Mouse (Mus musculus) urinary bladder, adult 2 months (tissue): ENCODE results near the gene Galnt16. TPM values are rescaled to one million over a fixed set of nuclear protein-coding genes. Genes with fewer than 3 reads are reported as not detected.

ENCODE experiments used
- DNase-seq: peaks from one replicate; pipeline ENCODE4 v3.0.0; 2022; ENCODE audit warnings: low spot score
- polyA plus RNA-seq: library from polyadenylated mRNA; depleted of rRNA; stranded (reverse); fragments of >200 nt; gene quantifications from 2 replicates; pipeline ENCODE4 v1.2.3, GENCODE M21; 2012

Gene Galnt16
- polyA plus RNA-seq, 1 experiment = 13.2 TPM

DNA sequence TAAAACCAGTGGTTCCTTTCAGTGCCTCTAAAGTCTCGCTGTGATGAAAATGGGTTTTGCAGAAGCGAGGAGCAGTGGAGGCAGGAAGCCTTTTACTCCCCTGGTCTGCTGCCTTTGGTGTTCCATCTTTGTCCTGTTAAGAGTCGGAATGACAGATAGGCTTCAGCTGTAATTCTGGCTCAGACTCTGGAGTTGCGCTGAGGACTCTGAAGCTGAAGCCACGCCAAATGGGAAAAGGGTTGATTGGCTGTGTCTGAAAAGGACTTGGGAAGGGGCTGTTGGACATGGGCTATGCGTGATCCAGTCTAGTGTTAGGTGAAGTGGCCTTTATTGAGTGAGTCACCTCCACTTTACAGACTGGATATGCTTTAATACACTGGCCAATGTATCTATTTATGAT, 12.6 kb downstream of the Galnt16 start:
- DNase-seq = no peak

DNA sequence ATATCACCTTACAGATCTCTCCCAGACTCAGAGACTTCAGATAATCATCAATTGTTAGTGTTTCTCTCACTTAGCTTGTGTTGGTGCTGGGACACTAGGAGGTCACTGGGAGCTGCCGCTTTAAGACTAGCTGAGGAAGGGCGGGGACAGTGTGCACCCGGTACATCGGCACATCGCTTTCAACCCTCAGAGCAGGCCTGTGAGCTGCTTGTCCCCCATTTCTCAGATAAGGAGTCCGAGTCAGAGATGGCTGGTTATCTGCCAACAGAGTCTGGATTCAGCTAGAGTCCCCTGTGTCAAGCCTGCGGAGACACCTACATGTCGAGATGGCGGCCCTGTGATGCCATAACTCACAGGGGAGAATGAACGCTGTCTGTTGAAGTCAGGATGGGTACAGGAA, 13.5 kb downstream of the Galnt16 start:
- no peak for DNase-seq

DNA sequence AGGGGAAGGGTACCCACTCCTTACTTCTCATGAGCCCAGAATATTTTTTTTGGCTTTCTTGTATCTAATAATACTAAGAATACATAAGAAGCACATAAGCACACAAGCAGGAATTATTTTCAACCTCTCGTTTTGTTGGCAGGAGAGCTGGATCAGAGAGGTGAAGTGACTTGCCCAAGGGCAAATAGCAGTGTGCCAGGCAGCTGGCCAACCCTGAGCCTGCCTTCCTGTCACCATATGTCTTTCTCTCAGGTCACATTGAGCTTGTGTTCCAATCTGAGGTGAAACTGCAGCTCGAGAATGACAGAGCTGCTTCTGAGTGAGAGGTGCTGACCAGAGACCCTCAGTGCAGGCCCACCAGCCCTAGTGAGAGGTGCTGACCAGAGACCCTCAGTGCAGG, 15.8 kb downstream of the Galnt16 start:
- DNase-seq = no peak

DNA sequence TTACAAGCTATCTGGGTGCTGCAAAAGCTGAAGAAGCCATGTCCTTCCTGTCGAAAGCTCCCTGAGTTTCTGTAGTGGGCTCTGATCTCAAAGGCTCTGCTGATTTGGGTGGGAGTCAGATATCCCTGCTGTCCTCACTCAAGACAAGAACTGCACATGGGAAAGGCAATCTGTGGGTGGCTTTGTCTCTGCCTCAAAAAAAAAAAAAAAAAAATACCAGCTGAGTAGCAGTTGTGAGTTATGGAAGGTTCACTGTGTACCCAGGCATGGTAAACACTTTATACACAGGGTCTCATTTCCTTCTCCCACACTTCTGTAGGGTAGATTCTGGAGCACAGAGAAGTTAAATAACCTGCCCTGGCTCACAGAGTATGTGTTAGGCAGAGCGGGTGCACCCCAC, 19.2 kb downstream of the Galnt16 start:
- DNase-seq = no peak

DNA sequence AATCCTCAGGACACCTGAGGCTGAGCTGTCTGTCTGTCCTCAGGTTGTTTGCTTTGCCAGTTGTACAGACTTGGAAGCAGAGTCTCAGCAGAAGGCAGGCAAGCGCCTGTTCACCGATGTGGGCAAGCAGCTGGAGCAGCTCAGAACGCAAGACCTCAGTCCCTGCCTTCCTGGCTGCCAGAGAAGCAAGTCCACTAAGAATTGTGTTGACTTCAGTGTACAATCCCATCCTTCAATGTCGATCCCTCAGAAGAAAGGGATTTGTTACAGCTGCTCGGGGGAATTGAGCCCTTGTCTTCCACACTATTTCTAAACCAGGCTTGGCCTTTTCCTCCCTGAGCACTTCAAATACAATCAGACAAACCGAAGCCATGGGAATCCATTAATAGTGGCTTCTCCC, 20.2 kb downstream of the Galnt16 start:
- DNase-seq = no peak

DNA sequence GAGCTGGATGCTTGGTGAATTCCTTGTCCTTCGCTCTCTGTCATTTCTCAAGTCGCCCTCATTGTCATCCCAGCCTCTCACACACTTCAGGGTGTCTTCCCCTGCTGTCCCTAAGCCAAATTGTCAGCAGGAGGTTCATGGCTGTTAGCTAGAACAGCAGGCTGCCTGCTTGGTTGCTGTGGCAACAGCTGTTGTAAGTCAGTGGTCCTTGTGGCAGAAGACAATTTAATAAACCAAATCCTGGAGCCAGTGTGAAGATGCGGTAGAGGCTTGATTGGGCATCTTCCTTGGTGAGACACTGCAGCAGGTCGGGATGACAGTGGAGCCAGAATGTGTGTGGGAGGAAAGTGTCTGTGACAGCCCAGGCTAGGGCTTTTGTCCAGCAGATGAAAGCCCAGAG, 27.2 kb downstream of the Galnt16 start:
- DNase-seq = no peak

DNA sequence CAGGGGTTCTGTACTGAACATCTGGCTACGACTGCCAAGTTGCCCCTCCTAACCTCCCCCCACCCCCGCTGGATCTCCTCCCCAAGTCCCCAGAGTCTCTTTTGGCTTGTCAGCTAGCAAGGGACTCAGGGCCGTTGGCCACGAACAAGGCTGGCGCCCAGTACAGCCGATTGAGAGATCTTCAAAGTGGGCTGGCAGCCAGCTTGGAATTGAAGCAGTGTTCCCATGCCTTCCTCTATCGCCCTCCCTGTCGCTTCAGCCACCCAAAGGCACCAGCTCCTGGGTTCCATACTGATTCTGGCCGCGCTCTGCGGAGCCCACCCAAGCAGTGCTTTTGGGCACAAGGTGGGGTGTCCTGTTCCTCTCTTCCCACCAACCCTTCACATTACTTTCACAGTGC, 31.6 kb downstream of the Galnt16 start:
- no peak for DNase-seq

DNA sequence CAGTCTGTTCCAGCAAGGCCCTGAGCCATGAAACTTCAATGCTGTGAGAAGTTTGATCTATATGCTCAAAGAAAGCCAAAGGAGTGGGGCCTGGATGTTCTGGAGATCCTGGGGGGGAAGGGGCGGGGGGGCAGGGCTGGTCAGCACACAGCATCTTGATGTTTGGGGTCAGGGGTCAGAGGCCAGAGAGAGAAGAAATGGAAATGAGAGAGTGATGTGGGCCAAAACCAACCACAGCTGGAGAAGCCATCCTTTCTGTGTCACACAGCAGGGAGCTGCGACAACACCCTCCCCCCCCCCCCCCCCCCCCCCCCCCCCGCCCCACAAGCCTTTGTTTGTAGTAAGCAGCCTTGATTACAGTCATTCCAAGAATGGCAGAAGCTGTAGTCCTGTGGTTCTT, 35.1 kb downstream of the Galnt16 start:
- no peak for DNase-seq

DNA sequence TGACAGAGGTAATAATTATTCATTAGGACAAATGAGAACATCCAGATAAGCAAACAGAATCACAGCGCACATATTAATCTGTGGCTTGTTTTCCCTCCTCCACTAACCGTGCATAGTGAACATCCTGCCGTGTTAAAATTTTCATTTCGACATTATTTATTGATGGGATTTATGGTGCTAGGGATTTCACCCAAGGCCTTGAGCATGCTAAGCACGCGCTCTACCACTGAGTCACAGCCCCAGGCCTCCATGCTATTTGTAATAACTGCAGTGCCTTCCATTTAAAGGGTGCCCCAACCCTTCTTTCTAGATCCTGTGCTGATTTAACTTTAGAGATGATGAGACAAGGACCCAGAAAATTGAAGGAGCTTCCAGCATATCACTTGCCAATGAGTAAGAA, 36.2 kb downstream of the Galnt16 start:
- no peak for DNase-seq

DNA sequence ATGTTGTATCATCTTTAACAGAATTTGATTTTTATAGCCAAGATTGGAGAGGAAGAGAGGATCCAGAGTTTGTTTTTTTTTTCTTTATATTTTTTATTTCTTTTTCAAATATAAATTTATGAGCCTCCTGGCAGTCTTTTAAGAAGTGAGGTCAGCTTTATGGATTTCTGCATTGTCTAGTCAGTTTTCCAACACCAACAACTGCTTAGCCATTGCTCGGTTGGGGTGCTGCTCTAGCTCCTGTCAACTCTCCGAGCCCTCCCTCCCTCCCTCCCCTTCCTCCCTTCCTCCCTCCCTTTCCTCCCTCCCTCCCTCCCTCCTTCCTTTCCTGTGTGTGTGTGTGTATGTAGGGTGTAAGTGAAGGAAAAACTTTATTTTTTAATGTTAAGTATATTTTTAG, 43.8 kb downstream of the Galnt16 start:
- DNase-seq = no peak

DNA sequence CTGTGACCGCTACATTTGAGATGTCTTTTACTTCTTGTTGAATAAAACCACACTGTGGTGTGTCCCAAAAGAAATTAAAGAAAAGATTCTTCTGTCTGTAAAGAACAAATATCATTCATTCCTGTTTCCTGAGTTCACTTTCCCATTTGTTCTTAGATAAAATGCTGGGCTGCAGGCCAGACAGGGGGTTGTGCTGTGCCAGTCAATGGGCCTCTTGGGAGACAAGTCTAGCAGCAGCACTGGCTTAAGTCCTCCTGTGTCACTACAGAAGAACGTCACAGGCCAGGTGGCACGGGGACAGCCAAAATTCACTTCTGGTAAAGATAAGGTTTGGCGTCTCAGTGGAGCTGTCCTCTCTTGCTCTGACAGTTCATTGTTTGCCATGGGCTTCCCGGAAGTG, 44.7 kb downstream of the Galnt16 start:
- DNase-seq = no peak

DNA sequence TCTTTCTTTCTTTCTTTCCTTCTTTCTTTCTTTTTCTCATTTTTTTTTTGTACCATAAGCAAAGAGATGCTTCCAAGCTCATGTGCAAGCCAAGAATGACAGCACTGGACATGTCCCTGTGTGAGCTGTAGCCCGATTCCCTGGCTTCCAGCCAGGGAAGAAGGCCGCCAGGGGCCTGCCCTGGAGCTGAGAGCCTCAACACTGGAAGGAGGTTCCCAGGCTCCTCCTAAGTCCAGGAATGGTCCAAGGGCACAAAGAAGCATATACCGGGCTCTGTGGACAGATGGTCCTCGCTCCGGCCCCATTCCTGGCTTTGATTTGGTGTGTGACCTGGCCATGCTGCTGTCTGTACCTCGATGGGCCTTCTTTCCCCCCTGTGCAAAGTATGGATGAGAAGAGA, 46.9 kb downstream of the Galnt16 start:
- no peak for DNase-seq

DNA sequence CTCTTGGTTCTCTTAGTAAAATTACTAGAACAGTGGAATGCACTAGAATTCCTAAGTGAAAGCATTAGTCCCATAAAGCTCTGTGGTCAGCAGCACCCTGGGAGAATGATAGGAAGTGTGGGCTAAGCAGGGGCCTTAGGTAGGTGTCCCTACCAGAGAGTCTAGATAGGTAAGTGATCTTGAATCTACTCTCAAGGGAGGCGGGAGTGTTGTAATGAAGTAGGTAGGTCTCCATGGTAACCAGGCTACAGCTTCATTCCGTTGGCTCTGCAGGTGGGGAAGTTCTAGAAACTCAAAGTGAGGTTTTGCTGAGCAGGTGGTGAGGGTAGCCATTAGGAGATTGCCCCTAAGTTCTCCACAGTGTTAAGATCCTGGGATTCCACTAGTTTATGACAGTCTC, 47.7 kb downstream of the Galnt16 start:
- no peak for DNase-seq

DNA sequence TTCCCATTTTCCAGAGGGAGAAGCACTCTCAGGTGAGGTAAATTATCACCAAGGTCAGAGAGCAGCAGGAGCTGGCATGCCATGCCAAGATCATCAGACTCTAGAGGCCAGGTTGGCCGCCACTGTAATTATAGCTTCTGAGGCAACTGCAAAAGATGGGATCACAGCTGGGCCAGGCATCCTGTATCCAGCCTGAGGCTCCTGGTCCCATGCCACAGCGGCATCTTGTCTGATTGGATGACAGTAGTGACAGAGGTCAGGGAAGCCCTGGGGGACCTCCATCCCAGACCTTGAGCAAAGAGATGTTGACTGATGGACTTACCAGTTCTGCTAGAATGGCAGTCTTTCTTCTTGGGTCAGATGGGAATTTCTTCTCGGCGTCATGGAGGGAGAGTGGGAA, 48.4 kb downstream of the Galnt16 start:
- no peak for DNase-seq

DNA sequence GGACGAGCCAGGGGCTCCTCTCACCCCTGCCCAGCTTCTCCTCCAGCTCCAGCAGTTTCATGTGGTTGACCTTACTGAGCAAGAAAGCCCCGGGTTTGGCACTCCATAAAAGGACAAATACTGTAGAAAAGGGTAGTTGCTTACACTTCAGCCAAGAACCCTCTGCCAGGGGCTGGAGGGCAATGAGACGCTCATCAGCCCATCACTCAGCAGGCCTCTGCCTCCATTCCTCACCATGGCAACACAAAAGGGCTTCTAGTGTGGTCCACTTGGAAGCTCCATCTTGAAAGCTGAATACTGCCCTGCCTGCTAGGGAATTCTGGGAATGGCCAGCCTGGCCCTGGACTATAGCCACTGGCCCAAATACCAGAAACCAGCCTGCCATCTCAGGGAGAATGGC, 49.3 kb downstream of the Galnt16 start:
- DNase-seq = no peak

DNA sequence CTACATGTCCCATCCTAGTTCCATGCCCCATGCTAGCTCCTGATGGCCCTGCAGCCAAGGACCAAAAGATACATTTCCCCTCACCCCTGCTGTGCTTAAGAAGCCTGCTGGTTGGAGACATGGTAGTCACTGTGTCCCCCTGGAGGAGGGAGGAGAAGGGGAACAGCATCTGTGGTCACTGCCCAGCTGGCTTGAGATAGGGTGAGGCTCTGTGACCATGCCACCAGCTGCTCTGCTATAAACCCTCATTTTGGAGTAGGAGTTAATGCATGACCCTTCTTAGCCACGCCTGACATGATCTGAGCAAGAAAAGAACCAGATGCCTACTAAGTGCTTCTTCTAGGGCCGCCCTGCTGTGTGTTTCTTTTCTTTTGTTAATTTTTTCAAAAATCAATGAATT, 51.5 kb downstream of the Galnt16 start:
- no peak for DNase-seq

DNA sequence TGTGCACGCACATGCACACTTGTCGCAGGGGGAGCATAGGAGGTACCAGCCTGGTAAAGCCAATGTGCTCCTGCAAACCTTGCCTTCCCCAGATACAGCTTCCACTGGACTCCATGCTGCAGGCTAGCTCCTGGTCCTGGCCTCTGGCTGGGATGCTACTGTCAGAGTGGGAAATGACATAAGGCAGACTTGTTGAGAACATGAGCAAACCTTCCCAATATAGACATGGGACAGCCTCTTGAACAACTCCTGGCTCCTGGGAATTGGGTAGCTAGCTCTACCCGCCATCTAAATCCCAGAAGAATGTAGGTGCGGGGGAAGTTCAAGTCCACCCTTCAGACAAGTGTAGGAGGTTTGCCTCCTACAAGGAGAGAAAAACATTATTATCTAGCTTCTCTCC, 56.2 kb downstream of the Galnt16 start:
- no peak for DNase-seq

DNA sequence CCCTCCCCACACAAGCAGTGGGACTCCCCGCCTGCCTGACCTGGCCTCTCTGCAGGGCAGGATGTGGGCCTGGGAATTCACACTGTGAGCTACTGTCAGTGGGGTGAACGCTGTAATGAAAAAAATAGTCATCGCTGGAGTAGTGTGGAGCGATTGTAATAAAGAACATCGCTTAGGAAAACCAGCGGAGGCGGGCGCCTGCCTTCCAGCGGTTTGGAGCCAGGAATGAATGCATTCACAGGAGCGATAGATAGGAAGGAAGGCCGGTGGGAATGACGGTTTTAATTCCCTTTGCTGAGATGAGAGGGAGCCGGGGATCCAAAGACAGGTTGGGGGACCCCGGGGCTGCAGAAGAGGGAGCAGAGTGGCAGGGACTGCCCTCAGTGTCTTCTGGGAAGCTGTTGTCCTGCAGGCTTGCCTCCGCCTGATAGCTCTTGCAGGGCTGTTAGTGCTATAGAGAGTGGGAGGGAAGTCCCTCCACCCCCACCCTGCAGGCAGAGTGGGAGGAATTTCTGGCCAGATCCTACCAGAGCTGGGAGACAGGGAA, 56.8 kb downstream of the Galnt16 start:
- no peak for DNase-seq

DNA sequence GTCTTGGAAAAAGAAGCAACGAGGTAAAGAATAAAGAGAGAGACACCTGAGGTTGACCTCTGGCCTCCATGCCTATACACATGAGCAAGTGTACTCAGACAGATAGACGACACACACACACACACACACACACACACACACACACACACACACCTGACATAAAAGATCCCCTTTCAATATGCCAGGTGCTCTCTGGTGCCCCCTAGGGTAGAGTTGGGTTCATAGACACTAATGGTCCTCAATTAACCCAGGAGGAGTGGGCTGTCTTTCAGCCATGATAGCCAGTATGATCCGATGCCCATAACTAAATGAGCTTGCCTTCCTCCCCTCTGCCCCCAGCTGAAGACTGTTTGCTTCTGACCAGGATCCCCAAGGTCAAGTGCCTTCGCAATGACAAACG, 59.0 kb downstream of the Galnt16 start:
- DNase-seq = no peak

DNA sequence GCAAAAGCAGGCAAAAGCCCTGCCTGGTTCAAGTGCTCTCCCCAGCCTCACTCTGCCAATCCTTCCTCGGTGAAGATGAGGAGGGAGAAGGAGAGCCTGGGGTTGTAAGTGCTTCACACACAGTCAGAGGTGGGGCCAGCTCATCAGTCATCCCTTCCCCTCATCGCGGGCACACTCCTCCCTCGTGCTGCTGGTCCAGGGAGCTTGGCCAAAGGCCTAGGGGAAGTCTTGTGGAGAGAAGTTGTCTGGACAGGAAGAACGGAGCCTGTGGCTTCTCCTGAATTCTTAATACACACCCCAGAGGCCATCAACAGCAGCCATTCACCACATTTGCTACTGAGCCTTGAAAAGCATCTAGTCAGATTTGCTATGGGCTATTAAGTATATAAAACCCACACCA, 63.3 kb downstream of the Galnt16 start:
- no peak for DNase-seq

DNA sequence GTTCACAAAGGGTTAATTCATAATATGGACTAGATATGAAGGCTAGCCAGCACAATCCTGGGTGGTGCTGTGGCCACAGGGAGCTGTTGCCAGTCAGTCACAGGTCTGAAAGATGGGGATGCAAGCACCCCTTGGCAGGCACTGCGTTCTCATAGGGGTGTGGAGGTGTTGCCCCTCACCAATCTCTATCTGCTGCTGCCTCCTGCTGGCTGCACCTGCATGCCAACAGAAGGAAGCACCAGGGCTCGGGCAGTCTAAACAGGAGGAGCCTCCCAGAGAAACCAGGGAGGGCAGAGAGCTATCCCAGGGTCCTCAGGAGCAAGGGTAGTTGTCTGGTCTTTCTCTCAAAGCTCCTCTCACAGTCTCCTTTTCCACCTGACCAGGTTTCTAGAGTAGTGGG, 66.9 kb downstream of the Galnt16 start:
- no peak for DNase-seq

DNA sequence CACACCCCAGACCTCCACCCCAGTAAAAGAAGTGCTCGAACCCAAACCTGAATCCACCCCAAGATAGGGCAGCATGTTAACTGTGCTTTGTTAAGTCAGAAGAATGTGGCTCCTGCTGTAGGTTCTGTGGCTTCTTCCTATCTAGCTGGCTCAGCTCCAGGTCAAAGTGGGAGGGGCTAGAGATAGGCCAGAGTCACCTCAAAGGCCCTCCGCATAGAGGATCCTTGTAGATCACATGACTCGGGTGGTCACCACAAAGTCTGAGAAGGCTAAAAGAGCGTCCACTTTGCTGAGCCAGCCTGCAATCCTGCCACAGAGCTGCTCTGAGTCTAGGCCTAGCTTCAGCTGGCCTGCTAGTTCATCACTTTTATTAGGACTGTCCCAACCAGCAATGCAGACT, 76.1 kb downstream of the Galnt16 start:
- no peak for DNase-seq

DNA sequence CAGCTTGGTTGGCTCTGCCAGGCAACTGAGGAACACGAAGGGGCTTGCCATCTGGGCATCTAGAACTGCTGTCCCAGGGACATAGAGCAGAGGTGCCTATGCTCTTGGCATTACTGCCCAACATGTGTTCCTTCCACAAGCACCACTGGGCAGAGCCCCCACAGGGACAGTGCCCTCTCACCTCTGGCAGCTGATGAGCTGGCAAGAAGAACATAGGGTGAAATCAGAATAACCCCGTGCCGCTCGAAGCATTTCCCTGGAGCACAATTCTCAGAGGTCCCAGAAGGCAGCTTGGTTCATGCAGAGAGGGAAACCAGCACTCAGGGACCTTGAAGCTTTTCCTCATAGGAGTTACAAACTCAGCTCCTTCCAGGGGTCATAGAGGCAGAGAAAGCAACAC, 76.7 kb downstream of the Galnt16 start:
- DNase-seq = no peak

DNA sequence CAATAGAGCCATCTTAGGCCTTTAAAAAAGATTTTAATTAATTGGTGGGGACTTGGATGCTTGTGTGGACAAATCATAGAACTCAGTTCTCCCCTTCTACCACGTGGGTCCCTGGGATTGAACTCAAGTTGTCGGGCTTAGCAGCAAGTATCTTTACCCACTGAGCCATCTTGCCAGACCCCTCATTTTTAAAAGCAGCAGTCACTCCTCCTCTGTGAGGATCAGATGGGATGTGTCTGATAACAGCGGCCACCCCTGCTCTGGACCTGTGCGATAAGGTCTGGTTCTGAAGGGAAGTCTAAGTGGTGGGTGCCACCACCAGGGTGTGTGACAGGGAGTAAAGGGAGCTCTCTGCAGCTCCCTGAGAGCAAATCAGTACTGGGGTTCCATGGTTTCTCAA, 77.5 kb downstream of the Galnt16 start:
- DNase-seq = no peak

DNA sequence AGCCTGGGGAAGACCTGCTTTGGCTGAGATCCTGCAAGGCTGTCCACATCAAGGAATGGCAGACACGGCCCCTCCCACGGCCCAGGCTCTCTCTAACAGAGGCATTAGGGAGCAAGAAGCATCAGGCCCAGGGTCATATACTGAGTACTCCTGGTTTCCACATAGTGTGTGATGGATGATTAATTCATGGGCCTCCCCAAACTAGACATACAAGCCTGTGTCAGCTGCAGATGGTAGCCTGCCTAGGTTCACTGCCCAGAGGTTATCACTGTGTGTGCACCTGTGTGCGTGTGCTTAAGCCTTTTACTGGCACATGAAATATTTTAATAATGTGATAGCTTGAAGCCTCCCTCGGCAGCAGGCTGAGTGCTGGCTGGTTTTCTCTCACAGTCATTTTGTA, 77.9 kb downstream of the Galnt16 start:
- no peak for DNase-seq
